Comparison of ENCODE assay signal across 16 mouse cellular contexts in the genomic region with DNA sequence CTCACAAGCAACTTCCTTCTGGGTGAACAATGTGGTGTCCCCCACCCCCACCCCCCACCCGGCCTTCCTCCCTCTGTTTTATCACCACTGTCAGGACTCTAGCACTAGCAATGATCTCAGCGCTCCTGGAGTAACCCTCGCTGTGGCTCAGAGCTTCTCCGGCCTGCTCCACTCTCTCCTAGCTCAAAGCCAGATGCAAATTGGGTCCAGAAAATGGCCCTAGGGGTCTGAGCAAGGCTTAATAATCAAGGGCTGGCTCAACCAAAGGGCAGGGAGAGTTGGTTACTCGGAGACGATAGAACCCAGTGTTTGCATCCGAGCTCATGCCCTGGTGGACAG.
A peak's percentile ranks its signal among the peaks of the same experiment; 100 is the strongest.
DNase-seq lines count a peak whose midpoint lies in the region; ATAC-seq and TF ChIP-seq lines count a peak whose summit lies in the region.
"Had no signal": no experiment of that assay in that cellular context is flagged by ENCODE, and none has a peak within 500 bp of the region (broad histone marks: within the 10 kb centered on the region; RNA-seq: fewer than 3 reads in every experiment).

No protein-coding gene starts in this region.

- intact Hi-C loops in left cerebral cortex, adult 2 months (cut with DNase I): no loop called here

- no peaks in the 10 kb centered on the region for H3K27me3 ChIP-seq in lung, embryonic 14.5 days (ENCODE audit: insufficient read depth, low read length)
- H3K27me3 ChIP-seq in lung, postnatal 0 days (replicated peaks; ENCODE audit: insufficient read depth, low read length): no peaks in the 10 kb centered on the region
- H3K27me3 ChIP-seq in limb, embryonic 10.5 days (ENCODE audit: low read depth, poor library complexity, severe bottlenecking): no peaks in the 10 kb centered on the region

- no peaks in the 10 kb centered on the region for H3K36me3 ChIP-seq in lung, embryonic 14.5 days (ENCODE audit: insufficient read depth)
- H3K36me3 ChIP-seq in lung, postnatal 0 days (ENCODE audit: insufficient read depth, low read length): no peaks in the 10 kb centered on the region
- H3K36me3 ChIP-seq in limb, embryonic 10.5 days: no peaks in the 10 kb centered on the region; the same call in 1 of the 2 replicates

- 49% methylated on average over 7 of the region's 7 CpGs for WGBS in lung, embryonic 14.5 days
- WGBS in lung, postnatal 0 days: 62% methylated on average over 7 of the region's 7 CpGs
- WGBS in limb, embryonic 10.5 days: 55% methylated on average over 7 of the region's 7 CpGs

- H3K4me1 ChIP-seq in lung, embryonic 14.5 days (ENCODE audit: insufficient read depth): peaks cover 5% of the 10 kb centered on the region
- H3K4me1 ChIP-seq in lung, postnatal 0 days (ENCODE audit: insufficient read depth, low read depth, low read length): no peaks in the 10 kb centered on the region
- peaks cover 43% of the 10 kb centered on the region for H3K4me1 ChIP-seq in limb, embryonic 10.5 days

- TF ChIP-seq EP300 in lung, postnatal 0 days (IDR thresholded peaks at IDR 0.05): no peak

- DNase-seq in embryo, embryonic 11 days: peak; percentile 34
- DNase-seq in embryo, embryonic 9.5 days (ENCODE audit: extremely low spot score): no peak
- no peak for DNase-seq in lung, embryonic 14.5 days
- DNase-seq in lung, postnatal 0 days (ENCODE audit: low spot score): no peak
- DNase-seq in limb, embryonic 10.5 days (ENCODE audit: low spot score): no peak
- peak; percentile 43 for DNase-seq in retina, postnatal 1 day
- DNase-seq in spleen, postnatal 10 days (ENCODE audit: low spot score in 2 of 2): no peak
- no peak for DNase-seq in left cerebral cortex, adult 2 months (ENCODE audit: extremely low spot score in 1 of 2, low spot score in 2 of 2)
- DNase-seq: cerebellum, adult 11-12 months; gastrocnemius, postnatal 14 days; heart, postnatal 36 days; kidney, adult 2 months; left cerebral cortex, postnatal 4 days had no signal

- H3K27ac ChIP-seq in lung, embryonic 14.5 days (ENCODE audit: low read depth): no peak overlapping the region
- H3K27ac ChIP-seq in lung, postnatal 0 days (ENCODE audit: low read length): no peak overlapping the region
- H3K27ac ChIP-seq in limb, embryonic 10.5 days: peak overlapping the region; percentile 42
- no peak overlapping the region for H3K27ac ChIP-seq in left cerebral cortex, adult 2 months
- H3K27ac ChIP-seq: liver, embryonic 14.5 days; macrophage had no signal

- H3K9me3 ChIP-seq in lung, embryonic 14.5 days (ENCODE audit: low read depth, low read length): no peaks in the 10 kb centered on the region
- no peaks in the 10 kb centered on the region for H3K9me3 ChIP-seq in lung, postnatal 0 days (ENCODE audit: low read length)
- H3K9me3 ChIP-seq in limb, embryonic 10.5 days (replicated peaks): no peaks in the 10 kb centered on the region

- peak; percentile 33; the same call in 1 of the 2 replicates for ATAC-seq in lung, embryonic 14.5 days (ENCODE audit: insufficient read depth)
- ATAC-seq in lung, postnatal 0 days: no peak; the same call in 1 of the 2 replicates

- H3K4me2 ChIP-seq in lung, embryonic 14.5 days: no peak overlapping the region
- no peak overlapping the region for H3K4me2 ChIP-seq in lung, postnatal 0 days (replicated peaks; ENCODE audit: low read depth, low read length)

- H3K4me3 ChIP-seq in lung, embryonic 14.5 days (ENCODE audit: low read depth, low read length): no peak overlapping the region
- no peak overlapping the region for H3K4me3 ChIP-seq in lung, postnatal 0 days (ENCODE audit: low read depth, low read length)
- no peak overlapping the region for H3K4me3 ChIP-seq in limb, embryonic 10.5 days
- H3K4me3 ChIP-seq in left cerebral cortex, adult 2 months: no peak overlapping the region
- H3K4me3 ChIP-seq: myocyte had no signal

- H3K9ac ChIP-seq in lung, embryonic 14.5 days: no peak overlapping the region
- H3K9ac ChIP-seq in lung, postnatal 0 days (replicated peaks; ENCODE audit: low read depth): no peak overlapping the region
- H3K9ac ChIP-seq: liver, embryonic 14.5 days had no signal

- no peak for TF ChIP-seq CTCF in lung, embryonic 14.5 days (IDR thresholded peaks at IDR 0.05; ENCODE audit: low read depth)
- no peak for TF ChIP-seq CTCF in lung, postnatal 0 days (IDR thresholded peaks at IDR 0.05)
- TF ChIP-seq CTCF in left cerebral cortex, adult 2 months (IDR thresholded peaks at IDR 0.05): no peak

Comparison
In these comparisons a context has a peak if more than half of its experiments do, and no peak if none do; other contexts are left out.
1. DNase-seq: peak in embryo, embryonic 11 days (single experiment) and retina, postnatal 1 day (single experiment); none in embryo, embryonic 9.5 days (single experiment), lung, embryonic 14.5 days (single experiment), lung, postnatal 0 days (single experiment), limb, embryonic 10.5 days (single experiment), spleen, postnatal 10 days (0 of 2) and left cerebral cortex, adult 2 months (0 of 2).